Mouse (Mus musculus): Measurements from ENCODE around the gene Igsf6.

DNA sequence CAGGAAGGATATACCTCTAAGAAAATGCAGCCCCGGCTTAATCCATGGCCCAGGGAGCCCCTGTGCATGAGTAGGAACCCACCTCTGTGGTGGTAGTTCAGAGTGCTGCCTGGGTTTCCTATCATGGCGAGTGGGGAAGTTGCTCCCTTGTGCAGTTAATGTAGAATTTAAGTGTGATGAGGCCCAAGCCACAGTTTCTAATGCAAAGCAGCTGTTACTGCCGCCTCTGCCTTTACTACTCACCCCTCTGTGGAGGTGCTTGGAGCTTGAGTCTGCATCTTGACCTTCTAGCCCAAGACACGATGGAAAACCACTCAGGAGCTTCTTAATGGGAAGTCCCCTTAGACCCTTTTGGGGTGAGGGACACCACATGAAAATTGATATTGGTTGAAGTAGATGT is 3.1 kb downstream of the Igsf6 start:
- TF ChIP-seq POLR2A (IDR thresholded peaks at IDR 0.05; ENCODE audit: control insufficient read depth, low read depth, low read length) (no peak), CTCF (IDR thresholded peaks at IDR 0.05; ENCODE audit: control insufficient read depth, insufficient read depth, insufficient replicate concordance, low read depth, low read length) (no peak)

All from testis, adult 2 months (tissue).